Mouse (Mus musculus) adipose tissue, adult 10 weeks (tissue): ENCODE measurements around the gene Fbxl8. TPM values are rescaled to one million over a fixed set of nuclear protein-coding genes. Genes with fewer than 3 reads are reported as not detected.

Source experiments
- polyA plus RNA-seq: library from polyadenylated mRNA; stranded (reverse); fragments of 350-450 nt; fragmentation: Illumina TruSeq; extraction: RNeasy Lipid Tissue Mini Kit (QIAGEN cat#74804); gene quantifications from one replicate; pipeline ENCODE4 v1.2.3, GENCODE M21; 2014; ENCODE audit warnings: low read depth, low replicate concordance

Gene Fbxl8
- 2.6 TPM for polyA plus RNA-seq

DNA sequence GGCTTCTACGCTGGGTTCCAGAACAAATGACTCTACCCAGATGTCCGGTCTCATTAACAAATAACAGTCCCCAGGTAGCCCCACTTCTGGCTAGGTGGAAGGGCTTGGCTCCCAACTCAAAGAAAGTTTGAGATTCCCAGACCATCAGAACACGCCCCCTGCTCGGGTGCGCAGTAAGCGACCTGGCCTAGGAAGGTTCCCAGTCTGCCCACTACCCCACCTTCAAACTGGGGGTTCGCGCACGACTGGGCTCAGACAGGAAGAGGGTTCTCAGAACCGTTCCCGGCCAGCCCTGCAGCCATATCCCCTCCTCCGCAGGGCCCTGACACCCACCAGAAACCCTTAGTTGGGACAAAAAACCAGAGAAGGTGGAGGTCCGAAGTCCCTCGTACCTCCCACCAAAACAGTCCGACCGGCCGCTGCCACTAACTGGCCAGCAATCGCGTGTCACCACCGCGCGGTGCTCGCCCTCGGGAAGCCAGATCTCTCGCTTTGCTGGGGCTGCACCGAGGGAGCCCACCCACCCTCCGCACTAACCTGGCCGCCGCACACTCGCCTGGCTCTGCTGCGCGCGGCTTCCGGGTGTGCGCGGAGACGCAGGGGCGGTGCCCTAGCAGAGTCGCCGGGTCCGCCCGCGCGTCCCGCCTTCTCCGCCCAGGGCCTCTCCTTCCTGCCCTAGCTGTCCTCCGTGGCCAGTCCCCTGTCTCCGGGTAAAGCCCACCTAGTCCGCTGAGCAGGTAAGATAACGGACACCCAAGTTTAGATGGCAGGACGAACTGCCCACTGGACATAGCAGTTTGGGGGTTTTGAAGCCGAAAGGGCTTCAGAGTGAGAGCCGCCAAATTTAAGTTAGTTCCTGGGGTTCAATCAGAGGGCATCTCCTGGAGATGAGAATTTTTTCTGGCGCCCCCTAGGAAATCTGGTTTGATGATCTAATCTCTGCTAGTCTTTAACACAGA lies at the start of gene Fbxl8, which contains the start of gene Tradd:
TSS of gene Fbxl8 (plus strand) at position 625 of the 959 bp plus-strand sequence.
TSS of gene Tradd (minus strand) at position 586 of the 959 bp plus-strand sequence.

DNA sequence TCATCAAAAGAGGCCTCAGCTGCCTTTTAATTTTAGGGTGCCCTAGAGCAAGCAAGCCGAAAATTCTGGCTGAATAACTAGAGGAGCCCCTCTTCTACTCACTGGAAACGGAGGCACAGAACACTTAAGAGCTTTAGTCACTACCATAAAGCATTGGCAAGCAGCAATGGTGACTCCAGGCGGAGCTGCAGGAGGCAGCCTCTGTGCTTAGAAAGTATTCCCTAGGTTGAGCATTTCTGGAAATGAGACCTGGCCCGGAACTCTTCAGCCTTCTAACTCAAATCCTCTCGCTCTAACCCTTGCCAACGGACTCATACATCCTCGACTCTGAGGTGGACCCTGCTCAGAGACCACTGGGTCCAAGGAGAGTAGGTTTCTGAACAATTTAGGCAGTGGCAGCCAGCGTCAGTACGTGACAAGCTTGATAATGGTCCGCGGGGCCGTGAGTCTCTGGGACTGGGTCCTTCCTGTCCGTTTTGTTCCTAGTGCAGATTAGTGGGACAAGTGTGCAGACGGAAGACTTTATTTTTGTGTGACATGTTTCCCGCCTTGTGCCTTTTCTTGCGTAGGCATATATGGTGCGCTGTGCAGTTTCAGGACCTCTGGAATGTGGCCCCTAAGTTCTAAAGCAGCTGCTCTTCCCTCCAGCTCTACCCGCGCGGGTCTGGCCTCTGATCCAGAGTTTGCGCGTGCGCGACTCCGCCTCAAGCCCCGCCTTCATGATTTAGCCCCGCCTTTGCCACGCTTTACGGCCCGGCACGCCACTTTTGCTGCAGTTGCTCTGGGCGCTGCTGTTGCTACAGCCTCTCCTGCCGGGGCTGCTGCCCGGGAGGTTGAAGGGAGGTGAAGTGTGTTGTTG lies 39.8 kb upstream of the Fbxl8 start, which contains the start of gene D230025D16Rik:
TSS of gene D230025D16Rik (plus strand) at position 733 of the 859 bp plus-strand sequence.

DNA sequence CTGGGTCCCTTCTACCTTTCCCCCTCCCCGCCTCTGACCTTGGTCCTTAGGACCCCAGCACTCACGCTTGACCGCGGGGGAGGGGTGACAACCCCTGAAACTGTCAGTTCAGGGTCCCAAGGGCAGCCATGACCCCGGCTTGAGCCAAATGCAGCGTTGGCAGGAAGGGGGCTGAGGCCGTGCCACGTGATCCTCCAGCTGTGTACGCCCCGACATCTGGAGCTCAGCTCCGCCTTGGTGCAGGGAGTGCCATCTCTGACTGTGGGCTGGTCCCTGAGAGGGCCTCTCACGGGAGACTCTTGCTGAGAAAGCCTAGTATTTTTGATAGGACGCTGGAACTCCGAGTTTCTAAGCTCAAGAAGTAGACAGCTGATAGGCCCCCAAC lies 9.5 kb upstream of the Fbxl8 start, which contains the start of gene B3gnt9:
TSS of gene B3gnt9 (minus strand) at position 188 of the 385 bp plus-strand sequence.

DNA sequence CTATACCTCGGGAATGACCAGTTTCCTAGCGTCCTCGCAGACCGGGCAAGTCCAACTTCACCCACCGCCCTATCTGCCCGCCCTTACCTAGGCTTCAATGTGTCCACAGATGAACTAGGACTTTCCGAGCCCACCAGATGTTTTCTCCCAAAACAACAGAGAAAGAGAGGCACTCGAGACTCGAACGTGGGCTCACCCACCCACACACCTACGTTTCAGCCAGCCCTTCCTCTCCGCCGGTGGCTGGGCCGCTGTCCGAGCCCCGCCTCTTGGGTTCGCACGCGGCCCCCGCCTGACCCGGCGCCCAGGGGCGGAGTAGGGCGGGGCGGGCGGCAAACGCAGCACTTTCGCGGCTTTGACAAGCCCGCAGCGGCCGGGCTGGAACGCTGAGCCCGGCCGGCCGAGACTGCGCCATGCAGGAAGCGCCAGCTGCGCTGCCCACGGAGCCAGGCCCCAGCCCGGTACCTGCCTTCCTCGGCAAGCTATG lies 5.1 kb downstream of the Fbxl8 start, which contains the start of gene Hsf4:
TSS of gene Hsf4 (plus strand) at position 341 of the 487 bp plus-strand sequence.

DNA sequence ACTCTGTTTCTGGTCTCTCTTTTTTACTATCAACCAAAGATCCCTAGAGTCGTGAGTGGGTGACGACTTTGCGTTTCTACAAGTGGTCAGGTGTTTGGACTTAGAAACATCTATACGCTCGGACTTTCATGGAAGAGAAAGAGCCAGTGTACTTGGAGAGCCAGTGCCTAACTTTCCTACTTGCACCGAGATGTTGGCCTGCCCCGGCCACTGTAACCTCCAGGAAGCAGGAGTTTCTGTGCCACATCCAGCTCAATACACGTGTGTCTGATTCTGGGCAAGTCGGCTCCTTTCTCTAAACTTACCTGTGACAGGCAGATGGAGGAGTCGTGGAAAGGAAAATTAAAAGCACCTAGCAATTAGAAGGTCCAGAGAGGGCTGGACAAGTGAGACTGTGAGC lies 11.4 kb downstream of the Fbxl8 start, which contains the start of gene Nol3:
TSS of gene Nol3 (plus strand) at position 301 of the 400 bp plus-strand sequence.

DNA sequence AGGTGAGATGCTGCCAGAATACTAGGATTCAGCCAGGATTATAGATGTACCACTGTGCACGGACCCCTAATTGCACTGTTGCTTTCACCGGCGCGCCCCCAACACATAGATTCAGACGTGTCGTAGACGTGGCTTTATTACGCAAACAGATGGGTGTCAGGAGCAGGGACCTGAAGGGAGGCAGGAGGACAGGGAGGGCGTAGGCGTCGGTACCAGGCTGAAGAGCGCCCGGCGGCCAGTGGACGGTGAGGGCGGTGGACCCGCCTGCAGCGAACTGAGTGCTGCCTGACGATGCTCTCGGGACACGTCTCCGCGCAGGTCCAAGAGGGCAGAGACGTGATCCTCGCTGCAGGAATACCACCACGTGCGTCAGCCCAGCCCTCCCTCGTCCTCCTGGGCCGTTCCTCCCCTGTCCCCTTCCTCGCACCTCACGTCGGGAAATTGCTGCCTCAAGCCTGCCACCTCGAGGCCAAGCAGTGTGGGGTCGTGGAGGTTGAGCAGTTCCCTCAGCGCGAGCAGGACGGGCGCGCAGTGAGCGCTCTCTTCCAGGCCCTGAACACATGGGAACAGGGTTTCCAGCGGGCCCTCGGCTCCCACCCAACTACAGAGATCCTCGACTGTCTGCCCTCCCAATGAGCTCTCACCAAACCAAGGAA lies 25.5 kb downstream of the Fbxl8 start, which contains the start of gene 4931428F04Rik:
TSS of gene 4931428F04Rik (minus strand) at position 60 of the 656 bp plus-strand sequence.

DNA sequence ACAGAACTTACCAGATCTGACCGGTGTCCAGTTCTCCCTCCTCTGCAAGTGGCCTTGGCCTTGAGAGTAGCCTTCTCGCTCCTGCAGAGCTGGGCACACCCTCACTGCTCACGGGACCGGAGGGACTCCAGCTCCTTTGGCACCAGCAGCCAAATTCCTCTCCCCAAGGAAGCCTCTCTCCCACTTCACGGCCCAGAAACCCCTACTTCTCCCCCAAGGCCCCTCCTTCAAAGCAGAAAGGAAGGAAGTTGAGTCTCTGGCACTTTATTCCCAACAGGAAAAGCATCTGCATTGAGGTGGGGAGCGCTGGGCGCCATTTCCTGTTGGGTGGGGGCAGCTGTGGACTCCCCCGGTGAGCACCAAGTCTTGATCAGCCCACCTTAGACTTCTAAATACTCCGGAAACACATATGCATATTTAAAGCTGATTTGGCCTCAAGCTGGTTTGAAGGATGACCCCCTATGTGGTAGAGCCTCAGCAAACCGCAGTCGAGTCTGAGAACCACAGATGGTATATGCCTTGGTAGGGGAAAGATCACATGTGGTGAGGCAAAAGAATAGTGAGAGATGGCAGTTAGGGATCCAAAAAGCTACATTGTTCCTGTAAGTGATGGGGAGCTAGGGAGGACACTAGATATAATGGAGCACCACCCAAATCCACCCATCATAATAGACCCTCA lies 31.6 kb downstream of the Fbxl8 start, which contains the start of gene Exoc3l:
TSS of gene Exoc3l (minus strand) at position 207 of the 679 bp plus-strand sequence.

DNA sequence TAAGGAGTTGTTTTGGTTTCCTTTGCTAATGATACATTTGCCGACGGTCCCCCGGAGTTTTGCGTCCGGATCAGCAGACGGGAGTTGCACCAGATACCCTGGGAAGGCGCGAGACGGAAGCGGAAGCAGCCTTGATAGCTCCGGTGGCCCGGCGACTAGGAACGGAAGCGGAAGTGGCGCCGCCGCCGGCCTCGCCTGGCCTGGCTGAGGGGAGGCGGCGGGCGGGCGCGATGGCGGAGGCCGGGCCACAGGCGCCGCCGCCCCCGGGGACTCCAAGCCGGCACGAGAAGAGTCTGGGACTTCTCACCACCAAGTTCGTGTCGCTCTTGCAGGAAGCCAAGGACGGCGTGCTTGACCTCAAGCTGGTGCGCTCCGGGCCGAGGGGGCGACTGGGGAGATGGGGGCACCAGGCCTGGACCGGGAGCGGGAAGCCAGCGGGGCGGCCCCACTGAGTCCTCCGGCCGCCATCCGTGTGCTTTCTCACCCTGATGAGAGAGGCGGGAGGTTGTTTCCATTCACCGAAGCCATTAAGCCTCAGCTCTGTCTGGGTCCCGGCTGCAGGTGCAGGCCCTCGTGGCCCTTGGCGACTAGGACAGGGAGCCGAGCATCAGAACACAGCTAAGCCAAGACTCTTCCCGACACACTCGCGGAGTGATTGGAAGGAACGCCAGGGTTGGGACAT lies 33.2 kb downstream of the Fbxl8 start, which contains the start of gene E2f4:
TSS of gene E2f4 (plus strand) at position 153 of the 682 bp plus-strand sequence.

DNA sequence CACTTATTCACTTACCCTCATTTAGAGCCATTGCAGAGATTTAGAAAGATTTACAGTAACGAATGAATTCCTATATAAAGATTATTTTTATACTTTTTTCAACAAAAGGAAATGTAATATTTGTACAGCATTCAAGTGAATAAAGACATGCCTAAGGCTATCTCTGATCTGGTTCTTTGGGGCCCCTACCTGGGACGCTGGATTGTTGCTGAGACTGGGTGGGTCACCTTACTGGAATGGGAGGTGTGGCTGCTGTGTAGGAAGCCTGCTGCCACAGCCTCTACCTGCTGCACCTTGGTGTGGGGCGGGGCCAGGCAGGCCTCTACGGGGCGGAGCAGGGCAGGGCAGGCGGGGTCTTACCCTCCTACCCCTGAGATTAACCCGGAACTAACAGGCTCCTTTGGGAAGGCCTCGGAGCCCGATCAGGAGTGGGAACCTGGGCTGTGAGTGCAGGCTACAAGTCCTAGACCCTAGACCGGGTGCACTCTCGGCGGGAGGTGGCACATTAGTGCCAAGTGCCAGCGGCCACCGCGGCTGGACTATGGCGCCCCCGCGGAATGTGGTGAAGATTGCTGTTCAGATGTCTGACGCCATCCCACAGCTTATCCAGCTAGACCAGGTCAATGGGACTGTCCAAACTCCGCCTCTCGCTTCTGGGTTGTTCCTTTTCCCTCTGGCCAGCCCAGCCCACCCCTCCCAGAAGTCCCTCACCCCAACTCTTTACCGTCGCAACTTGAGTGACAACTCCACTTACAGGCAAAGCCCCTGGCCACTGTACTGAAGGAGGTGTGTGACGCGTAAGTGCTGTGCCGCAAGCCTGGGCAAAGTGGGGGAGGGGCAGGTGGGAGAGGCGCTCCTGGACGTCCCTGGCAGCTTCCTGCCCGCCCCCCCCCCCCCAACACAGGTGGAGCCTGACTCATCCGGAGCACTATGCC lies 41.0 kb downstream of the Fbxl8 start, which contains the start of gene Elmo3:
TSS of gene Elmo3 (plus strand) at position 391 of the 935 bp plus-strand sequence.

Other genes with a start within 250 kb of the Fbxl8 start
- not detected for gene Ces3a, start 216.0 kb upstream of the Fbxl8 start, polyA plus RNA-seq
- gene Ces3b, start 180.9 kb upstream of the Fbxl8 start, polyA plus RNA-seq = not detected
- not detected for gene Ces4a, start 132.8 kb upstream of the Fbxl8 start, polyA plus RNA-seq
- gene Cbfb, start 94.0 kb upstream of the Fbxl8 start, polyA plus RNA-seq = 37.2 TPM
- gene D230025D16Rik, start 39.5 kb upstream of the Fbxl8 start, polyA plus RNA-seq = 21.0 TPM
- 7.4 TPM for gene B3gnt9, start 9.5 kb upstream of the Fbxl8 start, polyA plus RNA-seq
- 11.6 TPM for gene Tradd, start within 50 bp of the Fbxl8 start, polyA plus RNA-seq
- 0.88 TPM for gene Hsf4, start 5.2 kb downstream of the Fbxl8 start, polyA plus RNA-seq
- gene Nol3, start 11.5 kb downstream of the Fbxl8 start, polyA plus RNA-seq = 6.8 TPM
- 4.7 TPM for gene 4931428F04Rik, start 25.2 kb downstream of the Fbxl8 start, polyA plus RNA-seq
- gene Exoc3l, start 31.5 kb downstream of the Fbxl8 start, polyA plus RNA-seq = 3.1 TPM
- gene E2f4, start 33.0 kb downstream of the Fbxl8 start, polyA plus RNA-seq = 37.2 TPM
- gene Elmo3, start 41.0 kb downstream of the Fbxl8 start, polyA plus RNA-seq = 24.2 TPM
- gene Lrrc29, start 61.6 kb downstream of the Fbxl8 start, polyA plus RNA-seq = 5.2 TPM
- 61.4 TPM for gene Tmem208, start 61.7 kb downstream of the Fbxl8 start, polyA plus RNA-seq
- gene Fhod1, start 83.3 kb downstream of the Fbxl8 start, polyA plus RNA-seq = 11.4 TPM
- 2.4 TPM for gene Slc9a5, start 84.2 kb downstream of the Fbxl8 start, polyA plus RNA-seq
- 1.0 TPM for gene Plekhg4, start 108.6 kb downstream of the Fbxl8 start, polyA plus RNA-seq
- gene Kctd19, start 148.9 kb downstream of the Fbxl8 start, polyA plus RNA-seq = 4.8 TPM
- gene Lrrc36, start 148.9 kb downstream of the Fbxl8 start, polyA plus RNA-seq = 5.2 TPM
- gene Tppp3, start 206.9 kb downstream of the Fbxl8 start, polyA plus RNA-seq = 75.1 TPM
- gene Zdhhc1, start 232.3 kb downstream of the Fbxl8 start, polyA plus RNA-seq = 32.3 TPM